Mouse (Mus musculus) megakaryocyte progenitor cell, adult 5-6 weeks (primary cell): ENCODE measurements at regions not wholly inside any gene's neighbourhood (a gene's known extent, or its start where the extent isn't known, plus 50 kb on each side); places are given as distances from the start of the nearest gene placed in this dataset.
A peak's percentile ranks its signal among the peaks of the same experiment; 100 is the strongest.

Experiments
- ATAC-seq: replicated peaks from 2 replicates; pipeline ENCODE4 v1.8.0; 2016; ENCODE audit warnings: mild to moderate bottlenecking, moderate TSS enrichment, inconsistent platforms; ENCODE audit not compliant: poor library complexity

- no peak for ATAC-seq
Measured at GRCm38 (mm10) chr1:45575131-45575530, 72.0 kb upstream of the Col5a2 start.

- ATAC-seq, result no peak
Measured at GRCm38 (mm10) chr1:45580466-45580865, 77.4 kb upstream of the Col5a2 start.

- ATAC-seq, result no peak
Measured at GRCm38 (mm10) chr1:45587351-45588025, 84.4 kb upstream of the Col5a2 start.

GRCm38 (mm10) chr1:45597316-45597715, 94.2 kb upstream of the Col5a2 start:
- ATAC-seq, result no peak

- no peak for ATAC-seq
Measured at GRCm38 (mm10) chr1:45599421-45599820, 96.3 kb upstream of the Col5a2 start.

GRCm38 (mm10) chr1:45600011-45600410, 96.9 kb upstream of the Col5a2 start:
- no peak for ATAC-seq

- ATAC-seq, result no peak
Measured at GRCm38 (mm10) chr1:45605571-45605970, 102.5 kb upstream of the Col5a2 start.

GRCm38 (mm10) chr1:45608316-45608715, 105.2 kb upstream of the Col5a2 start:
- no peak for ATAC-seq

- no peak for ATAC-seq
Measured at GRCm38 (mm10) chr1:45619008-45619407, 115.9 kb upstream of the Col5a2 start.

GRCm38 (mm10) chr1:45625921-45626320, 122.8 kb upstream of the Col5a2 start:
- ATAC-seq, result no peak

- ATAC-seq, result no peak
Measured at GRCm38 (mm10) chr1:45626733-45627132, 123.7 kb upstream of the Col5a2 start.

- peak; percentile 54; the same call in 1 of the 2 replicates for ATAC-seq
Measured at GRCm38 (mm10) chr1:45627840-45628239, 124.8 kb upstream of the Col5a2 start.

- no peak for ATAC-seq
Measured at GRCm38 (mm10) chr1:45647301-45647700, 144.2 kb upstream of the Col5a2 start.

GRCm38 (mm10) chr1:45653248-45653647, 141.7 kb upstream of the Wdr75 start:
- no peak for ATAC-seq

- ATAC-seq, result no peak
Measured at GRCm38 (mm10) chr1:45663882-45664520, 131.0 kb upstream of the Wdr75 start.

- ATAC-seq, result no peak
Measured at GRCm38 (mm10) chr1:45672443-45673156, 122.4 kb upstream of the Wdr75 start.

- ATAC-seq, result no peak
Measured at GRCm38 (mm10) chr1:45675771-45676439, 119.1 kb upstream of the Wdr75 start.

GRCm38 (mm10) chr1:45679964-45680709, 114.8 kb upstream of the Wdr75 start:
- no peak for ATAC-seq

- ATAC-seq, result no peak
Measured at GRCm38 (mm10) chr1:45700893-45701292, 94.1 kb upstream of the Wdr75 start.

- ATAC-seq, result no peak
Measured at GRCm38 (mm10) chr1:45701516-45701915, 93.5 kb upstream of the Wdr75 start.

- no peak for ATAC-seq
Measured at GRCm38 (mm10) chr1:45723369-45723768, 71.6 kb upstream of the Wdr75 start.
